Mouse (Mus musculus): ENCODE measurements around the gene Gch1.

Gch1 gene

GRCm38 (mm10) chr14:47188848-47189634 lies at the start of gene Gch1:
Gene Gch1 (minus strand): TSS chr14:47189413.
- peak; percentile 91 for DNase-seq (ENCODE audit: inconsistent ontology term)

GRCm38 (mm10) chr14:47237286-47237685 lies 48.1 kb upstream of the Gch1 start:
- no peak for DNase-seq (ENCODE audit: inconsistent ontology term)

GRCm38 (mm10) chr14:47236491-47236890 lies 47.3 kb upstream of the Gch1 start:
- no peak for DNase-seq (ENCODE audit: inconsistent ontology term)

GRCm38 (mm10) chr14:47234526-47235250 lies 45.5 kb upstream of the Gch1 start:
- no peak for DNase-seq (ENCODE audit: inconsistent ontology term)

- DNase-seq (ENCODE audit: inconsistent ontology term), result no peak
Observed at GRCm38 (mm10) chr14:47234032-47234431, 44.8 kb upstream of the Gch1 start.

GRCm38 (mm10) chr14:47233602-47234001 lies 44.4 kb upstream of the Gch1 start:
- no peak for DNase-seq (ENCODE audit: inconsistent ontology term)

GRCm38 (mm10) chr14:47229796-47230376 lies 40.7 kb upstream of the Gch1 start:
- DNase-seq (ENCODE audit: inconsistent ontology term), result no peak

- DNase-seq (ENCODE audit: inconsistent ontology term), result no peak
Observed at GRCm38 (mm10) chr14:47225931-47226330, 36.7 kb upstream of the Gch1 start.

- peak; percentile 54 for DNase-seq (ENCODE audit: inconsistent ontology term)
Observed at GRCm38 (mm10) chr14:47224476-47225325, 35.5 kb upstream of the Gch1 start.

- DNase-seq (ENCODE audit: inconsistent ontology term), result no peak
Observed at GRCm38 (mm10) chr14:47222631-47223450, 33.6 kb upstream of the Gch1 start.

GRCm38 (mm10) chr14:47221567-47221966 lies 32.4 kb upstream of the Gch1 start:
- DNase-seq (ENCODE audit: inconsistent ontology term), result no peak

GRCm38 (mm10) chr14:47220231-47221025 lies 31.2 kb upstream of the Gch1 start:
- DNase-seq (ENCODE audit: inconsistent ontology term), result no peak

GRCm38 (mm10) chr14:47218766-47219606 lies 29.8 kb upstream of the Gch1 start:
- peak; percentile 84 for DNase-seq (ENCODE audit: inconsistent ontology term)

- DNase-seq (ENCODE audit: inconsistent ontology term), result no peak
Observed at GRCm38 (mm10) chr14:47216541-47216940, 27.3 kb upstream of the Gch1 start.

- no peak for DNase-seq (ENCODE audit: inconsistent ontology term)
Observed at GRCm38 (mm10) chr14:47214367-47214766, 25.2 kb upstream of the Gch1 start.

- no peak for DNase-seq (ENCODE audit: inconsistent ontology term)
Observed at GRCm38 (mm10) chr14:47213305-47213704, 24.1 kb upstream of the Gch1 start.

GRCm38 (mm10) chr14:47209669-47210164 lies 20.5 kb upstream of the Gch1 start:
- DNase-seq (ENCODE audit: inconsistent ontology term), result no peak

GRCm38 (mm10) chr14:47208564-47209493 lies 19.6 kb upstream of the Gch1 start:
- DNase-seq (ENCODE audit: inconsistent ontology term), result no peak
